Mouse (Mus musculus) liver, embryonic 14.5 days (tissue): ENCODE measurements around the gene Cbl.

Experiments used
- CTCF ChIP-seq: IDR thresholded peaks from 2 replicates; pipeline ENCODE4 v1.5.1; 2016; ENCODE audit warnings: antibody characterized with exemption, low read depth, control low read depth
- EP300 ChIP-seq: IDR thresholded peaks from 2 replicates; pipeline ENCODE4 v1.6.1; 2016; ENCODE audit warnings: antibody characterized with exemption, low read depth

- TF ChIP-seq EP300 (no peak), CTCF (peak; percentile 52)
Measured at GRCm38 (mm10) chr9:44147290-44147689, 86.6 kb downstream of the Cbl start.
